Mouse (Mus musculus) stomach, embryonic 14.5 days (tissue): Measurements from ENCODE around the gene Gm4836. TPM values are rescaled to one million over a fixed set of nuclear protein-coding genes. Genes with fewer than 3 reads are reported as not detected.
"Not testable (repeated sequence)": the region's sequence is repeated elsewhere in the genome, so short reads cannot be mapped to it uniquely, and the experiment has no call there.

Experiments used
- ATAC-seq: fragments of 200-750 bp; cut with Nextera tagmentation; 2 replicates; pipeline ENCODE4 v1.8.0; 2017; ENCODE audit warnings: low read depth, moderate TSS enrichment; ENCODE audit not compliant: insufficient number of reproducible peaks, insufficient read depth, low FRiP score
- H3K27ac ChIP-seq: fragments of 300-500 bp; sonication (generic); 2 replicates; pipeline ENCODE4 v1.5.1; 2014; ENCODE audit warnings: mild to moderate bottlenecking, low read length, moderate library complexity, mixed read lengths
- H3K27me3 ChIP-seq: fragments of 300-500 bp; sonication (generic); 2 replicates; pipeline ENCODE4 v1.6.1; 2014; ENCODE audit warnings: low read length, control low read depth, mixed read lengths; ENCODE audit not compliant: control insufficient read depth, insufficient read depth
- H3K36me3 ChIP-seq: fragments of 300-500 bp; sonication (generic); 2 replicates; pipeline ENCODE4 v1.6.1; 2014; ENCODE audit warnings: mild to moderate bottlenecking, control low read depth, low read length, moderate library complexity, mixed read lengths; ENCODE audit not compliant: control insufficient read depth, insufficient read depth
- H3K4me1 ChIP-seq: fragments of 300-500 bp; sonication (generic); 2 replicates; pipeline ENCODE4 v1.6.1; 2014; ENCODE audit warnings: low read length, control low read depth, mixed read lengths; ENCODE audit not compliant: control insufficient read depth, insufficient read depth
- H3K4me2 ChIP-seq: fragments of 300-500 bp; sonication (generic); replicated peaks from 2 replicates; pipeline ENCODE4 v1.6.1; 2014; ENCODE audit warnings: low read depth, low read length, control low read depth
- H3K4me3 ChIP-seq: fragments of 300-500 bp; sonication (generic); 2 replicates; pipeline ENCODE4 v1.5.1; 2014; ENCODE audit warnings: low read depth, low read length, control low read depth
- H3K9ac ChIP-seq: fragments of 300-500 bp; sonication (generic); replicated peaks from 2 replicates; pipeline ENCODE4 v1.6.1; 2014; ENCODE audit warnings: low read depth, mild to moderate bottlenecking, control low read depth, low read length, moderate library complexity, mixed read lengths
- H3K9me3 ChIP-seq: fragments of 300-500 bp; sonication (generic); 2 replicates; pipeline ENCODE4 v1.6.1; 2016; ENCODE audit warnings: low read depth, low read length, control low read depth; ENCODE audit not compliant: control insufficient read depth
- WGBS: fragments of 180-500 bp; shearing (Covaris S2); extraction: QIAGEN DNeasy Blood & Tissue Kit; methylation state at CpG from one replicate; pipeline ENCODE4 v1.1.7; 2014; 5-methylcytosine and 5-hydroxymethylcytosine counted together
- polyA plus RNA-seq: library from polyadenylated mRNA; unstranded; fragments of >200 nt; fragmentation: Nextera tagmentation; extraction: Ambion mirVana; gene quantifications from 2 replicates; pipeline ENCODE4 v1.2.1, GENCODE M21; 2014

The Gm4836 gene
- not detected in 2 replicates for polyA plus RNA-seq

DNA sequence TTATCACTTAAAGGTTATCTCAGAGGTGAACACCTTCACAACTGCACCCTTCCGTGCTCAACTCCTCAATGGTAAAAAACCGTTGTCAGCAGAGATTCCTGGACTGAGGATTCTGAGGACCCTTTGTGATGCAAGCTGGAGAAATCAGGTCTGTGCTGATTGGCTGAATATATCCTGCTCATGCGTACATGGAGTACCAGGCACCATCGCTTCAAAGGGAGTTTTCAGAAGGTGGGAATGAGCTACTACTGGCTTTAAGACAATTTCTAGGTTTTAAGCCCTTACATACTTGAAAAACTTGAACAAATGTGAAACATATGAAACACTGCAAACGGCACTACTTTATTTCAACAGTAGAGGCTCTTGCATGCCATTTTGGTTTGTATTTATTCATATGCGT is at the start of gene Gm4836:
TSS of gene Gm4836 (minus strand) at position 101 of the 400 bp plus-strand sequence.
- not testable (repeated sequence) for H3K36me3 ChIP-seq, H3K4me2 ChIP-seq, H3K9me3 ChIP-seq, H3K27ac ChIP-seq, H3K27me3 ChIP-seq, H3K4me1 ChIP-seq, H3K4me3 ChIP-seq, ATAC-seq, H3K9ac ChIP-seq
- WGBS: no CpG with 5 or more reads among the region's 6 CpGs
